Mouse (Mus musculus): ENCODE data around the gene Kank1.

- TF ChIP-seq POLR2A (IDR thresholded peaks at IDR 0.05; ENCODE audit: extremely low read depth, insufficient read depth, low read length) (no peak), CTCF (IDR thresholded peaks at IDR 0.05; ENCODE audit: low read depth, low read length) (no peak)
These were observed 31.8 kb downstream of the Kank1 start for GRCm38 (mm10) chr19:25268532-25268931.
